Mouse (Mus musculus) bone marrow, adult 2 months (tissue): Measurements from ENCODE around the gene Psma3.

Experiments
- CTCF ChIP-seq: fragments of 200-500 bp; IDR thresholded peaks from 2 replicates; pipeline ENCODE4 v1.5.1; 2011; ENCODE audit warnings: low read length, control low read depth; ENCODE audit not compliant: control insufficient read depth, insufficient read depth
- POLR2A ChIP-seq: fragments of 200-500 bp; IDR thresholded peaks from 2 replicates; pipeline ENCODE4 v1.6.1; 2011; ENCODE audit warnings: low read depth, mild to moderate bottlenecking, control low read depth, low read length, borderline replicate concordance; ENCODE audit not compliant: control insufficient read depth

GRCm38 (mm10) chr12:71017242-71017571 lies 42.8 kb downstream of the Psma3 start:
- TF ChIP-seq CTCF, result no peak
- no peak for TF ChIP-seq POLR2A
